Mouse (Mus musculus) MEL (cell line): ENCODE results near the gene Col6a4. TPM values are rescaled to one million over a fixed set of nuclear protein-coding genes. Genes with fewer than 3 reads are reported as not detected.
A peak's percentile ranks its signal among the peaks of the same experiment; 100 is the strongest.

Experiments
- DNase-seq: peaks from one replicate; pipeline ENCODE4 v3.0.0; 2011; ENCODE audit warnings: low read depth, low spot score
- H3K27ac ChIP-seq: 2 replicates; pipeline ENCODE4 v1.5.1; 2012; ENCODE audit warnings: low read depth, mild to moderate bottlenecking, control low read depth, low read length, moderate library complexity; ENCODE audit not compliant: control insufficient read depth
- H3K27me3 ChIP-seq, 2 experiments: fragments of 150-350 bp in 1 of 2; sonication (generic) in 1 of 2; 2 replicates each; pipeline ENCODE4 v1.6.1; 2012; ENCODE audit warnings: low read length in 2 of 2, mild to moderate bottlenecking in 2 of 2, improper control_type of control experiment in 1 of 2, moderate library complexity in 1 of 2; ENCODE audit not compliant: insufficient read depth in 2 of 2, control insufficient read depth in 1 of 2
- H3K36me3 ChIP-seq, 2 experiments: 2 replicates each; pipeline ENCODE4 v1.6.1; 2012 to 2014; ENCODE audit warnings: low read length in 2 of 2, improper control_type of control experiment in 1 of 2, inconsistent platforms in 1 of 2, mild to moderate bottlenecking in 1 of 2; ENCODE audit not compliant: insufficient read depth in 2 of 2, control insufficient read depth in 1 of 2
- H3K4me1 ChIP-seq, 2 experiments: fragments of 150-350 bp in 1 of 2; sonication (generic) in 1 of 2; 2 replicates each; pipeline ENCODE4 v1.6.1; 2012; ENCODE audit warnings: low read length in 2 of 2, improper control_type of control experiment in 1 of 2, mild to moderate bottlenecking in 1 of 2; ENCODE audit not compliant: insufficient read depth in 2 of 2, control insufficient read depth in 1 of 2
- H3K4me3 ChIP-seq, 2 experiments: fragments of 150-350 bp in 1 of 2; sonication (generic) in 1 of 2; 2 replicates each; pipeline ENCODE4 v1.5.1; 2012; ENCODE audit warnings: low read depth in 2 of 2, low read length in 2 of 2, mild to moderate bottlenecking in 2 of 2, moderate library complexity in 2 of 2, control low read depth in 1 of 2, improper control_type of control experiment in 1 of 2; ENCODE audit not compliant: control insufficient read depth in 1 of 2, insufficient read depth in 1 of 2
- H3K79me2 ChIP-seq: 2 replicates; pipeline ENCODE4 v1.6.1; 2012; ENCODE audit warnings: mild to moderate bottlenecking, low read length, moderate library complexity; ENCODE audit not compliant: control insufficient read depth, poor library complexity, insufficient read depth
- H3K9ac ChIP-seq: 2 replicates; pipeline ENCODE4 v1.6.1; 2012; ENCODE audit warnings: low read depth, mild to moderate bottlenecking, control low read depth, low read length, moderate library complexity; ENCODE audit not compliant: control insufficient read depth, poor library complexity, severe bottlenecking
- H3K9me3 ChIP-seq: fragments of 150-350 bp; sonication (generic); replicated peaks from 2 replicates; pipeline ENCODE4 v1.6.1; 2012; ENCODE audit warnings: mild to moderate bottlenecking, low read length, improper control_type of control experiment, moderate library complexity; ENCODE audit not compliant: insufficient read depth
- CTCF ChIP-seq, 3 experiments: IDR thresholded peaks in 2 of 3; conservative IDR thresholded peaks in 1 of 3; 2 replicates each; pipeline ENCODE4 v1.5.1; 2011 to 2012; ENCODE audit warnings: low read length in 3 of 3, low read depth in 2 of 3, mild to moderate bottlenecking in 2 of 3, improper control_type of control experiment in 1 of 3, inconsistent platforms in 1 of 3, mixed read lengths in 1 of 3, moderate library complexity in 1 of 3; ENCODE audit not compliant: control insufficient read depth in 1 of 3, insufficient read depth in 1 of 3, poor library complexity in 1 of 3, severe bottlenecking in 1 of 3
- E2F4 ChIP-seq: IDR thresholded peaks from 2 replicates; pipeline ENCODE4 v1.6.1; 2011; ENCODE audit warnings: low read depth, low read length, improper control_type of control experiment, borderline replicate concordance
- ELF1 ChIP-seq: IDR thresholded peaks from 2 replicates; pipeline ENCODE4 v1.6.1; 2014; ENCODE audit warnings: low read depth, mild to moderate bottlenecking, inconsistent platforms, low read length, improper control_type of control experiment, moderate library complexity
- HCFC1 ChIP-seq: IDR thresholded peaks from 2 replicates; pipeline ENCODE4 v1.6.1; 2012; ENCODE audit warnings: low read depth, mild to moderate bottlenecking, inconsistent platforms, low read length, improper control_type of control experiment, moderate library complexity
- MAZ ChIP-seq: IDR thresholded peaks from 2 replicates; pipeline ENCODE4 v1.6.1; 2012; ENCODE audit warnings: low read depth, mild to moderate bottlenecking, inconsistent platforms, low read length, improper control_type of control experiment
- MXI1 ChIP-seq: IDR thresholded peaks from 2 replicates; pipeline ENCODE4 v1.6.1; 2011; ENCODE audit warnings: mild to moderate bottlenecking, low read depth, low read length, improper control_type of control experiment
- NRF1 ChIP-seq: IDR thresholded peaks from 2 replicates; pipeline ENCODE4 v1.6.1; 2014; ENCODE audit warnings: low read depth, mild to moderate bottlenecking, inconsistent platforms, low read length, improper control_type of control experiment, moderate library complexity; ENCODE audit not compliant: poor library complexity, insufficient read depth, severe bottlenecking
- POLR2A ChIP-seq, 2 experiments: IDR thresholded peaks; 2 replicates each; pipeline ENCODE4 v1.6.1; 2011 to 2012; ENCODE audit warnings: low read length in 2 of 2, mild to moderate bottlenecking in 2 of 2, control low read depth in 1 of 2, improper control_type of control experiment in 1 of 2, low read depth in 1 of 2, moderate library complexity in 1 of 2; ENCODE audit not compliant: control insufficient read depth in 1 of 2, insufficient read depth in 1 of 2, poor library complexity in 1 of 2
- POLR2AphosphoS2 ChIP-seq: IDR thresholded peaks from 2 replicates; pipeline ENCODE4 v1.6.1; 2011; ENCODE audit warnings: low read length, improper control_type of control experiment
- POLR2AphosphoS5 ChIP-seq: IDR thresholded peaks from 2 replicates; pipeline ENCODE4 v1.6.1; 2012; ENCODE audit warnings: low read depth, borderline replicate concordance, mild to moderate bottlenecking, inconsistent platforms, low read length, moderate library complexity, mixed read lengths
- RAD21 ChIP-seq: IDR thresholded peaks from 2 replicates; pipeline ENCODE4 v1.6.1; 2011; ENCODE audit warnings: mild to moderate bottlenecking, low read depth, low read length, improper control_type of control experiment
- RCOR1 ChIP-seq: IDR thresholded peaks from 2 replicates; pipeline ENCODE4 v1.6.1; 2012; ENCODE audit warnings: low read depth, mild to moderate bottlenecking, inconsistent platforms, low read length, improper control_type of control experiment
- SMC3 ChIP-seq: IDR thresholded peaks from 2 replicates; pipeline ENCODE4 v1.6.1; 2011; ENCODE audit warnings: low read depth, low read length, improper control_type of control experiment
- TAL1 ChIP-seq: IDR thresholded peaks from 2 replicates; pipeline ENCODE4 v1.6.1; 2012; ENCODE audit warnings: mild to moderate bottlenecking, inconsistent platforms, low read length, moderate library complexity, mixed read lengths
- USF1 ChIP-seq: IDR thresholded peaks from 2 replicates; pipeline ENCODE4 v1.6.1; 2014; ENCODE audit warnings: low read depth, mild to moderate bottlenecking, inconsistent platforms, low read length, improper control_type of control experiment, moderate library complexity
- ZC3H11A ChIP-seq: IDR thresholded peaks from 2 replicates; pipeline ENCODE4 v1.6.1; 2012; ENCODE audit warnings: low read depth, mild to moderate bottlenecking, inconsistent platforms, low read length, improper control_type of control experiment
- ZMIZ1 ChIP-seq: IDR thresholded peaks from 2 replicates; pipeline ENCODE4 v1.6.1; 2012; ENCODE audit warnings: low read depth, mild to moderate bottlenecking, inconsistent platforms, low read length, improper control_type of control experiment, moderate library complexity
- polyA plus RNA-seq, 2 experiments: library from polyadenylated mRNA; stranded (reverse) in 1 of 2; unstranded in 1 of 2; fragments of >175 nt in 1 of 2; fragments of >200 nt in 1 of 2; gene quantifications; 2 replicates each; pipeline versions ENCODE4 v1.2.1 to v1.2.4; 2012; ENCODE audit warnings: low replicate concordance in 2 of 2, low read depth in 1 of 2; ENCODE audit not compliant: insufficient read length in 2 of 2, insufficient read depth in 1 of 2, missing spikeins in 1 of 2
- total RNA-seq: library from RNA; depleted of rRNA; stranded (reverse); fragments of 300-350 nt; gene quantifications from 2 replicates; pipeline ENCODE4 v1.2.3, GENCODE M21; 2012

The Col6a4 gene
- total and polyA plus RNA-seq, 3 experiments = not detected

GRCm38 (mm10) chr9:105988096-105988495 is 108.5 kb downstream of the Col6a4 start:
- no peak overlapping the region for H3K9ac ChIP-seq
- H3K27ac ChIP-seq = no peak overlapping the region
- no peak overlapping the region for H3K4me3 ChIP-seq
- no peaks in the 10 kb centered on the region for H3K27me3 ChIP-seq
- H3K79me2 ChIP-seq = no peaks in the 10 kb centered on the region
- TF ChIP-seq SMC3 = 0 out of 2 replicates have a peak, but pooled peaks have one; percentile 12
- TF ChIP-seq TAL1 = no peak
- TF ChIP-seq RAD21 = peak; percentile 28
- peak in 1 of 3 experiments; percentile 18; a peak in 2 of 6 replicates for TF ChIP-seq CTCF (IDR thresholded peaks at IDR 0.05 in 2 of 3, conservative IDR thresholded peaks at IDR 0.05 in 1 of 3; ENCODE audit: control insufficient read depth in 1 of 3, insufficient read depth in 1 of 3, low read depth in 2 of 3, low read length in 3 of 3, poor library complexity in 1 of 3, severe bottlenecking in 1 of 3)
- TF ChIP-seq MXI1 = no peak
- H3K36me3 ChIP-seq = no peaks in the 10 kb centered on the region
- H3K9me3 ChIP-seq = no peaks in the 10 kb centered on the region
- peak; percentile 4 for DNase-seq
- H3K4me1 ChIP-seq = no peaks in the 10 kb centered on the region

DNA sequence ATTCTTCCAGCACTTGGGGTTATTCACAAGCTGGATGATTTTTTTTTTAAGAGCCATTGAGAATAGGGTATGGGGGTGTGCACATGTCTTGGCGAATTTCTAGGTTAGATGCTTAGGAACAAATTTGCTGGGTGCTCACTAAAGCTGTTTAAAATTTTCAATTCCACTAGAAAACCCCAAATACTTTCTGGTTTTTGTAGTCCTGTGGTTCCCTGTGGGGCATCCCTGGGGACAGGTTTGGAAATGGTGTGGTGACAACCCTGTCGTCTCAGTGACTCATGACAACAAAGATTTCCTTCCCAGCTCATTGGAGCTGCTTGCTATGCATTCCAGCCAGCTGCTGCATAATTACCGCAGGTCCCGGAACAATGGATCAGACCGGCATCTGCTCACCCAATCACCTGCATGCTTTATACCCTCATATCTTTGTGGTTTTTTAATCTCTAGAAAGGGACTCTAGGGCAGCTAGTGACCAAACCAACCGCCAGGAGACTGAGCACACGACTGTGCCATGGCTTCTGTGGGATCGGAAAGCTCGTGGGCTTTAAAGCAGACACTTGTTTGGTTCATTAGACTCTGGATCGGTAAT is 111.6 kb downstream of the Col6a4 start:
- TF ChIP-seq ELF1 (no peak), POLR2AphosphoS2 (no peak), NRF1 (no peak), POLR2AphosphoS5 (no peak), E2F4 (no peak), HCFC1 (no peak), POLR2A (IDR thresholded peaks at IDR 0.05; ENCODE audit: control insufficient read depth in 1 of 2, insufficient read depth in 1 of 2, low read depth in 1 of 2, low read length in 2 of 2, poor library complexity in 1 of 2) (no peak), ZMIZ1 (no peak), ZC3H11A (no peak), USF1 (no peak), RCOR1 (no peak), MAZ (no peak), SMC3 (no peak)
- TF ChIP-seq, all 39 proteins: peak for 0
- no peaks in the 10 kb centered on the region for H3K36me3 ChIP-seq

More for the DNA sequence above, 111.6 kb downstream of the Col6a4 start:
- no peak for DNase-seq
- H3K9me3 ChIP-seq = no peaks in the 10 kb centered on the region
- H3K27ac ChIP-seq = no peak overlapping the region
- H3K4me3 ChIP-seq = no peak overlapping the region
- no peaks in the 10 kb centered on the region for H3K79me2 ChIP-seq
- H3K27me3 ChIP-seq = no peaks in the 10 kb centered on the region
- no peak overlapping the region for H3K9ac ChIP-seq
- no peaks in the 10 kb centered on the region for H3K4me1 ChIP-seq
